Mouse (Mus musculus): ENCODE results near the gene Asic2. TPM values are rescaled to one million over a fixed set of nuclear protein-coding genes. Genes with fewer than 3 reads are reported as not detected.
"Not testable (repeated sequence)": the region's sequence is repeated elsewhere in the genome, so short reads cannot be mapped to it uniquely, and the experiment has no call there.

Gene Asic2
- polyA plus RNA-seq, 1 experiment from 2014 or later: 8.7 TPM

GRCm38 (mm10) chr11:81370426-81370810 lies 597.8 kb downstream of the Asic2 start:
- H3K36me3 ChIP-seq (ENCODE audit: control insufficient read depth, insufficient read depth, low read length): no peaks in the 10 kb centered on the region
- no peak overlapping the region for H3K9ac ChIP-seq (replicated peaks; ENCODE audit: low read length)
- no peaks in the 10 kb centered on the region for H3K9me3 ChIP-seq (ENCODE audit: control insufficient read depth, low read length)
- DNase-seq (peak; percentile 13), ATAC-seq (ENCODE audit: low FRiP score, low TSS enrichment) (no peak)
- 0 out of 2 replicates have a peak, but pooled peaks cover 6% of the 10 kb centered on the region for H3K4me1 ChIP-seq (ENCODE audit: control insufficient read depth, insufficient read depth, low read length)
- no peaks in the 10 kb centered on the region for H3K27me3 ChIP-seq (ENCODE audit: control insufficient read depth, insufficient read depth, low read length)
- 37% methylated on average over 8 of the region's 8 CpGs for WGBS
- H3K4me3 ChIP-seq (replicated peaks; ENCODE audit: low read depth, low read length): no peak overlapping the region
- no peak overlapping the region for H3K4me2 ChIP-seq (ENCODE audit: low read length)
- no peak overlapping the region for H3K27ac ChIP-seq (replicated peaks; ENCODE audit: low read depth, low read length)

- WGBS: 31% methylated on average over 10 of the region's 10 CpGs
- Histone ChIP-seq H3K27ac (replicated peaks; ENCODE audit: low read depth, low read length) (no peak overlapping the region), H3K36me3 (ENCODE audit: control insufficient read depth, insufficient read depth, low read length) (no peaks in the 10 kb centered on the region), H3K9ac (replicated peaks; ENCODE audit: low read length) (no peak overlapping the region), H3K4me1 (ENCODE audit: control insufficient read depth, insufficient read depth, low read length) (0 out of 2 replicates have a peak, but pooled peaks cover 6% of the 10 kb centered on the region), H3K4me2 (ENCODE audit: low read length) (no peak overlapping the region), H3K4me3 (replicated peaks; ENCODE audit: low read depth, low read length) (no peak overlapping the region), H3K9me3 (ENCODE audit: control insufficient read depth, low read length) (no peaks in the 10 kb centered on the region), H3K27me3 (ENCODE audit: control insufficient read depth, insufficient read depth, low read length) (no peaks in the 10 kb centered on the region)
- peak; percentile 62 for DNase-seq
- no peak for ATAC-seq (ENCODE audit: low FRiP score, low TSS enrichment)
These were observed 598.5 kb downstream of the Asic2 start for GRCm38 (mm10) chr11:81369497-81370425.

- no peaks in the 10 kb centered on the region for H3K9me3 ChIP-seq (ENCODE audit: control insufficient read depth, low read length)
- DNase-seq (no peak), ATAC-seq (ENCODE audit: low FRiP score, low TSS enrichment) (no peak)
- H3K36me3 ChIP-seq (ENCODE audit: control insufficient read depth, insufficient read depth, low read length): no peaks in the 10 kb centered on the region
- no peaks in the 10 kb centered on the region for H3K27me3 ChIP-seq (ENCODE audit: control insufficient read depth, insufficient read depth, low read length)
- WGBS: 95% methylated on average over 3 of the region's 3 CpGs
- no peak overlapping the region for H3K9ac ChIP-seq (replicated peaks; ENCODE audit: low read length)
- H3K4me1 ChIP-seq (ENCODE audit: control insufficient read depth, insufficient read depth, low read length): no peaks in the 10 kb centered on the region
- H3K27ac ChIP-seq (replicated peaks; ENCODE audit: low read depth, low read length): no peak overlapping the region
- H3K4me2 ChIP-seq (ENCODE audit: low read length): no peak overlapping the region
- H3K4me3 ChIP-seq (replicated peaks; ENCODE audit: low read depth, low read length): no peak overlapping the region
These were observed 603.8 kb downstream of the Asic2 start for GRCm38 (mm10) chr11:81364442-81364841.

DNA sequence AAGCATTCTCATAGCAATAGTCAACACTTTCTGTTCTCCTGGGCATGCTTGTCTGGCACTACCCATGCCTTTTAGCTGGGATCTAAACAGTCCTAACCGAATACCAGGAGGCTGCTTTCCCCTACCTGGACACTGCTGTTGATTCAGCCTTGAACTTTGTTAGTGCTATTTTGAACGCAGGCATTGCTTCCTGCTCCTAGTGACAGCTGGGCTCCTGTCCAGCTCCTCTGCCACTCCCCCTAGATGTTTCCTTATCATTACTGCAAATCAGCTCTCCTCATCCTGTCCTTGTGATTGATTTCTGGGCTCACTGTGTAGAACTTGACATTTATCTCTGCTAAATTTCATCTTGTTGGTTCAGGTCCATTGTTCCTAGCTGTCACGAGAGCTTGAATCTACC lies 605.8 kb downstream of the Asic2 start:
- Histone ChIP-seq H3K36me3 (ENCODE audit: control insufficient read depth, insufficient read depth, low read length) (no peaks in the 10 kb centered on the region), H3K4me3 (replicated peaks; ENCODE audit: low read depth, low read length) (no peak overlapping the region), H3K27me3 (ENCODE audit: control insufficient read depth, insufficient read depth, low read length) (no peaks in the 10 kb centered on the region), H3K9ac (replicated peaks; ENCODE audit: low read length) (no peak overlapping the region), H3K4me2 (ENCODE audit: low read length) (no peak overlapping the region), H3K27ac (replicated peaks; ENCODE audit: low read depth, low read length) (no peak overlapping the region), H3K9me3 (ENCODE audit: control insufficient read depth, low read length) (no peaks in the 10 kb centered on the region), H3K4me1 (ENCODE audit: control insufficient read depth, insufficient read depth, low read length) (no peaks in the 10 kb centered on the region)
- 67% methylated on average over 3 of the region's 3 CpGs for WGBS
- no peak for DNase-seq
- ATAC-seq (ENCODE audit: low FRiP score, low TSS enrichment): no peak

- Histone ChIP-seq H3K4me1 (ENCODE audit: control insufficient read depth, insufficient read depth, low read length) (no peaks in the 10 kb centered on the region), H3K9ac (replicated peaks; ENCODE audit: low read length) (no peak overlapping the region), H3K36me3 (ENCODE audit: control insufficient read depth, insufficient read depth, low read length) (no peaks in the 10 kb centered on the region), H3K27me3 (ENCODE audit: control insufficient read depth, insufficient read depth, low read length) (no peaks in the 10 kb centered on the region), H3K4me2 (ENCODE audit: low read length) (no peak overlapping the region), H3K9me3 (ENCODE audit: control insufficient read depth, low read length) (no peaks in the 10 kb centered on the region), H3K4me3 (replicated peaks; ENCODE audit: low read depth, low read length) (no peak overlapping the region), H3K27ac (replicated peaks; ENCODE audit: low read depth, low read length) (no peak overlapping the region)
- ATAC-seq (ENCODE audit: low FRiP score, low TSS enrichment) (no peak), DNase-seq (no peak)
- 90% methylated on average over 4 of the region's 4 CpGs for WGBS
These were observed 607.2 kb downstream of the Asic2 start for GRCm38 (mm10) chr11:81361040-81361439.

- H3K36me3 ChIP-seq (ENCODE audit: control insufficient read depth, insufficient read depth, low read length); ATAC-seq (ENCODE audit: low FRiP score, low TSS enrichment); H3K9me3 ChIP-seq (ENCODE audit: control insufficient read depth, low read length); H3K4me2 ChIP-seq (ENCODE audit: low read length); H3K4me1 ChIP-seq (ENCODE audit: control insufficient read depth, insufficient read depth, low read length); DNase-seq; H3K27ac ChIP-seq (replicated peaks; ENCODE audit: low read depth, low read length); H3K9ac ChIP-seq (replicated peaks; ENCODE audit: low read length); H3K4me3 ChIP-seq (replicated peaks; ENCODE audit: low read depth, low read length); H3K27me3 ChIP-seq (ENCODE audit: control insufficient read depth, insufficient read depth, low read length): not testable (repeated sequence)
- 65% methylated on average over 5 of the region's 6 CpGs for WGBS
These were observed 617.8 kb downstream of the Asic2 start for GRCm38 (mm10) chr11:81350498-81350897.

- H3K4me2 ChIP-seq (ENCODE audit: low read length): no peak overlapping the region
- H3K4me1 ChIP-seq (ENCODE audit: control insufficient read depth, insufficient read depth, low read length): peaks cover 4% of the 10 kb centered on the region; the same call in 1 of the 2 replicates
- no peak for ATAC-seq (ENCODE audit: low FRiP score, low TSS enrichment)
- 77% methylated on average over 2 of the region's 2 CpGs for WGBS
- no peak for DNase-seq
- no peak overlapping the region for H3K4me3 ChIP-seq (replicated peaks; ENCODE audit: low read depth, low read length)
- no peaks in the 10 kb centered on the region for H3K9me3 ChIP-seq (ENCODE audit: control insufficient read depth, low read length)
- H3K27ac ChIP-seq (replicated peaks; ENCODE audit: low read depth, low read length): no peak overlapping the region
- no peaks in the 10 kb centered on the region for H3K36me3 ChIP-seq (ENCODE audit: control insufficient read depth, insufficient read depth, low read length)
- no peaks in the 10 kb centered on the region for H3K27me3 ChIP-seq (ENCODE audit: control insufficient read depth, insufficient read depth, low read length)
- H3K9ac ChIP-seq (replicated peaks; ENCODE audit: low read length): no peak overlapping the region
These were observed 636.3 kb downstream of the Asic2 start for GRCm38 (mm10) chr11:81331977-81332376.

DNA sequence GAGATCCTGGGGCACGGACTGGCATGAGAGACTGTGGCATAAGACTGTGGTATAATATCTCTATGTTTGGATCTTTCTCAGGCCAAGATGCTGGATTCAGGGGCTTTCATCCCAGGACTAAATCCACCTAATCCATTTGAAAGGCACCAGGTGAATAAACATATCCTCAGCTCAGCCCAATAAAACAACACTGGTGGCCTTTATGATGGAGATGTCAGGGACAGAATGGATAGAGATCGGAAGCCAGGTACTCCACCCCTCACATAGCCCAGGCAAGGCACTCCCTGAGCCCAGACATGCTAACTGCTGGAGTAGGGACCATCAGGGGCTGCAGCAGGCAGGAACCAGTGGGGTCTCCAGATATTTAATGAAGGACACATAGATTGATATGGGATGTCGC lies 637.3 kb downstream of the Asic2 start:
- 83% methylated on average over 3 of the region's 3 CpGs for WGBS
- Histone ChIP-seq H3K4me2 (ENCODE audit: low read length) (no peak overlapping the region), H3K4me3 (replicated peaks; ENCODE audit: low read depth, low read length) (no peak overlapping the region), H3K36me3 (ENCODE audit: control insufficient read depth, insufficient read depth, low read length) (no peaks in the 10 kb centered on the region), H3K4me1 (ENCODE audit: control insufficient read depth, insufficient read depth, low read length) (peaks cover 4% of the 10 kb centered on the region; the same call in 1 of the 2 replicates), H3K9ac (replicated peaks; ENCODE audit: low read length) (no peak overlapping the region), H3K27ac (replicated peaks; ENCODE audit: low read depth, low read length) (no peak overlapping the region), H3K9me3 (ENCODE audit: control insufficient read depth, low read length) (no peaks in the 10 kb centered on the region), H3K27me3 (ENCODE audit: control insufficient read depth, insufficient read depth, low read length) (no peaks in the 10 kb centered on the region)
- no peak for ATAC-seq (ENCODE audit: low FRiP score, low TSS enrichment)
- DNase-seq: no peak

- H3K4me1 ChIP-seq (ENCODE audit: control insufficient read depth, insufficient read depth, low read length): no peaks in the 10 kb centered on the region
- H3K27ac ChIP-seq (replicated peaks; ENCODE audit: low read depth, low read length): no peak overlapping the region
- no peak overlapping the region for H3K9ac ChIP-seq (replicated peaks; ENCODE audit: low read length)
- H3K9me3 ChIP-seq (ENCODE audit: control insufficient read depth, low read length): no peaks in the 10 kb centered on the region
- 90% methylated on average over 5 of the region's 5 CpGs for WGBS
- no peaks in the 10 kb centered on the region for H3K36me3 ChIP-seq (ENCODE audit: control insufficient read depth, insufficient read depth, low read length)
- DNase-seq (no peak), ATAC-seq (ENCODE audit: low FRiP score, low TSS enrichment) (no peak)
- no peak overlapping the region for H3K4me3 ChIP-seq (replicated peaks; ENCODE audit: low read depth, low read length)
- no peaks in the 10 kb centered on the region for H3K27me3 ChIP-seq (ENCODE audit: control insufficient read depth, insufficient read depth, low read length)
- H3K4me2 ChIP-seq (ENCODE audit: low read length): no peak overlapping the region
These were observed 640.2 kb downstream of the Asic2 start for GRCm38 (mm10) chr11:81328088-81328487.
